Mouse (Mus musculus): Measurements from ENCODE around the gene Mc3r. TPM values are rescaled to one million over a fixed set of nuclear protein-coding genes. Genes with fewer than 3 reads are reported as not detected.

The Mc3r gene
- polyA plus RNA-seq, 1 experiment from 2014 or later, result not detected

DNA sequence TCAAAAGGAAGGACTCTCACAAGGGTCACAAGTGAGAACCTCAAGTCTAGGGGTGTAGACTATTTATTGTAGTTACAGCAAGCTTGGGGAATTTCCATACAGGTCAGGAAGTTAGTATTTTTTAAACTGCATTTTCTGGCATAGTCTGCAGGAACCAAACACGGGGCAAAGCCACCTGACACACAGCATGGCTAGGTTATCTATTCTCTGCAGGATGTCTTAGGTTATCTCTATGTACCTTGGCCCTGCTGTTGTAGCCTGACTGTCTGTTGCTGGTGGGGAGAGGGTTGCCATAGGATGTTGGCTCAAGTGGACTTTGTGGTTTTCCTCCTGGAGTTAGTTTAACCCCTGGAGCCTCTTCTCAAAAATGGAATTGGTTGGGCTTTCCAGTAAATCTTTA lies 49.8 kb downstream of the Mc3r start:
- H3K4me3 ChIP-seq (ENCODE audit: low read depth, low read length), result no peak overlapping the region
- no peaks in the 10 kb centered on the region for H3K4me1 ChIP-seq (ENCODE audit: control insufficient read depth, insufficient read depth, low read length)
- H3K9me3 ChIP-seq (ENCODE audit: control insufficient read depth, low read depth, low read length), result no peaks in the 10 kb centered on the region
- no peaks in the 10 kb centered on the region for H3K36me3 ChIP-seq (ENCODE audit: control insufficient read depth, insufficient read depth, low read length)
- H3K9ac ChIP-seq (replicated peaks; ENCODE audit: low read depth, low read length), result no peak overlapping the region
- H3K4me2 ChIP-seq (replicated peaks; ENCODE audit: low read depth, low read length), result no peak overlapping the region
- no peaks in the 10 kb centered on the region for H3K27me3 ChIP-seq (ENCODE audit: control insufficient read depth, insufficient read depth, low read length)
- no peak overlapping the region for H3K27ac ChIP-seq (ENCODE audit: low read length)
- 38% methylated on average over 1 of the region's 1 CpGs for WGBS
- ATAC-seq (ENCODE audit: insufficient number of reproducible peaks, insufficient read depth, low FRiP score, low read depth), result no peak

DNA sequence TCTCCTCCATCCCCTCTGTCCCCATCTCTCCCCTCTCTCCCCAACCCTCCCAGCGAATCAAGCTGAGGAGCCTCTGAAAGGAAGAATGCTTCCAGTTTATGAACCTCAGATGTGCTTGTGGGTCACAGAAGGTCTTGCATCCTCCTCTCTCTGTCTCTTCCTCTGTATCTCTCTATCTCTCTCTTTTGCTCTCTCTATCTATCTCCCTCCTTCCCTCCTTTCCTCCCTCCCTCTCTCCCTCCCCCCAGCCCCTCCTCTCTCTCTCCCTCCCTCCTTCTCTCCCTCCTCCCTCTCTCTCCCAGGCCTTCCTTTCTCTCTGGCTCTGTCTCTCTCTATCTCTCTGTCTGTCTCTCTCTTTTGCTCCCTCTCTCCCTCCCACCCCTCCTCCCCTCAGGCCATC lies 50.2 kb downstream of the Mc3r start:
- ATAC-seq (ENCODE audit: insufficient number of reproducible peaks, insufficient read depth, low FRiP score, low read depth), result no peak
- no peaks in the 10 kb centered on the region for H3K9me3 ChIP-seq (ENCODE audit: control insufficient read depth, low read depth, low read length)
- H3K4me1 ChIP-seq (ENCODE audit: control insufficient read depth, insufficient read depth, low read length), result no peaks in the 10 kb centered on the region
- H3K4me2 ChIP-seq (replicated peaks; ENCODE audit: low read depth, low read length), result no peak overlapping the region
- 33% methylated on average over 1 of the region's 1 CpGs for WGBS
- H3K27ac ChIP-seq (ENCODE audit: low read length), result no peak overlapping the region
- no peaks in the 10 kb centered on the region for H3K27me3 ChIP-seq (ENCODE audit: control insufficient read depth, insufficient read depth, low read length)
- no peak overlapping the region for H3K4me3 ChIP-seq (ENCODE audit: low read depth, low read length)
- H3K36me3 ChIP-seq (ENCODE audit: control insufficient read depth, insufficient read depth, low read length), result no peaks in the 10 kb centered on the region
- H3K9ac ChIP-seq (replicated peaks; ENCODE audit: low read depth, low read length), result no peak overlapping the region

DNA sequence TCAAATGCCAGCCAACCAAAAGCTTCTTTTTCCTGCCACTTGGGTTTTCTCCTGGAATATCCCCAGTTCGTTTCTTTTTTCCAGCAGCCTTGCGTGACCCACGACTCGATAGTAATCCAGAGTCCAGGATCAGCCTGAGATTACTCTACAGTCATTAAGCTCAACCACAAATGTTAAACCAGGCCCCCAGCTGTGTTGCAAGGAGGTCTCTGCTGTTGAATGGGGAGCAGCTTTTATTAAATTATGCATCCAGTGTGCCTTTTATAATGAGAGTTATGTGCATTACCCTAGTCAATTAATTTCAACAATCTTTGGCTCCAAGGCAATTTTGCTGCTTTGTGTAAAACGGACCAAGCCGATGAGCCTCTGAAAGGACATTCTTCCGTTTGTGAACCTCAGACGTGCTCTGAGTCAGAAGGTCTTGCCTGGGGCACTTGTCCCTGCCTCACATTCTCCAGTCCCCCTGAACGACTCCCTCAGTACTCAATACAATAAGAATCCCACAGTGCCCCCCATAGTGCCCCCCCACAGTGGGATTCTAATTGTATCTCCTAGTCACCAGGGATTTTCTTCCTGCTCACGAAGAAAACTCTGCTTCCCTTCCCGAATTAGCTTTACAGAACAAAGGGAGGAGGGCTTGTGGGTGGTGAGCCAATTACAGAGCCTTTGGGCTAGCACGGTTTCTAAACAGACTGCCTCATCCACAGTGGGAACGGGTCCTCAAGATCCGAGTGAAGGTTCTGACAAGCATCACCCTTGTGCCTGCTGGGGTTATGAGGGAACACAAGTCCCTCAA lies 51.0 kb downstream of the Mc3r start:
- no peak overlapping the region for H3K4me2 ChIP-seq (replicated peaks; ENCODE audit: low read depth, low read length)
- no peaks in the 10 kb centered on the region for H3K27me3 ChIP-seq (ENCODE audit: control insufficient read depth, insufficient read depth, low read length)
- H3K9ac ChIP-seq (replicated peaks; ENCODE audit: low read depth, low read length), result no peak overlapping the region
- 33% methylated on average over 14 of the region's 14 CpGs for WGBS
- no peaks in the 10 kb centered on the region for H3K36me3 ChIP-seq (ENCODE audit: control insufficient read depth, insufficient read depth, low read length)
- H3K27ac ChIP-seq (ENCODE audit: low read length), result no peak overlapping the region
- ATAC-seq (ENCODE audit: insufficient number of reproducible peaks, insufficient read depth, low FRiP score, low read depth), result no peak
- H3K9me3 ChIP-seq (ENCODE audit: control insufficient read depth, low read depth, low read length), result no peaks in the 10 kb centered on the region
- no peaks in the 10 kb centered on the region for H3K4me1 ChIP-seq (ENCODE audit: control insufficient read depth, insufficient read depth, low read length)
- H3K4me3 ChIP-seq (ENCODE audit: low read depth, low read length), result no peak overlapping the region

Other genes with a start within 250 kb of the Mc3r start
- gene Cbln4, start 205.0 kb upstream of the Mc3r start, polyA plus RNA-seq (2014; fragmentation: Nextera tagmentation; extraction: Ambion mirVana), result 0.31 and 0.38 TPM in 2 replicates
- 10.7 and 11.2 TPM in 2 replicates for gene Fam210b, start 97.1 kb downstream of the Mc3r start, polyA plus RNA-seq (2014; fragmentation: Nextera tagmentation; extraction: Ambion mirVana)
- gene Aurka, start 122.0 kb downstream of the Mc3r start, polyA plus RNA-seq (2014; fragmentation: Nextera tagmentation; extraction: Ambion mirVana), result 104 and 111 TPM in 2 replicates
- gene Cstf1, start 122.2 kb downstream of the Mc3r start, polyA plus RNA-seq (2014; fragmentation: Nextera tagmentation; extraction: Ambion mirVana), result 40.0 and 43.2 TPM in 2 replicates
- 0.13 and 0.32 TPM in 2 replicates for gene Cass4, start 145.3 kb downstream of the Mc3r start, polyA plus RNA-seq (2014; fragmentation: Nextera tagmentation; extraction: Ambion mirVana)
- gene Rtf2, start 192.1 kb downstream of the Mc3r start, polyA plus RNA-seq (2014; fragmentation: Nextera tagmentation; extraction: Ambion mirVana), result 74.1 and 74.4 TPM in 2 replicates
- gene Gcnt7, start 210.1 kb downstream of the Mc3r start, polyA plus RNA-seq (2014; fragmentation: Nextera tagmentation; extraction: Ambion mirVana), result 1.3 and 1.6 TPM in 2 replicates
- 0.64 TPM in 2 replicates for gene Fam209, start 224.0 kb downstream of the Mc3r start, polyA plus RNA-seq (2014; fragmentation: Nextera tagmentation; extraction: Ambion mirVana)